Mouse (Mus musculus) liver, postnatal 0 days (tissue): ENCODE measurements around the gene Mettl24.

Experiments used
- CTCF ChIP-seq: sonication (generic); IDR thresholded peaks from 2 replicates; pipeline ENCODE4 v1.5.1; 2016; ENCODE audit warnings: antibody characterized with exemption, low read depth
- EP300 ChIP-seq: IDR thresholded peaks from 2 replicates; pipeline ENCODE4 v1.6.1; 2016; ENCODE audit warnings: antibody characterized with exemption, low read depth, mild to moderate bottlenecking

- TF ChIP-seq CTCF (no peak), EP300 (no peak)
Measured at GRCm38 (mm10) chr10:40685641-40686040, 2.6 kb downstream of the Mettl24 start.
